Mouse (Mus musculus): ENCODE results near the gene Trp53i11. TPM values are rescaled to one million over a fixed set of nuclear protein-coding genes. Genes with fewer than 3 reads are reported as not detected.

Trp53i11 gene
- 51.6 and 54.3 TPM in 2 replicates for polyA plus RNA-seq (2012; rRNA removed)

DNA sequence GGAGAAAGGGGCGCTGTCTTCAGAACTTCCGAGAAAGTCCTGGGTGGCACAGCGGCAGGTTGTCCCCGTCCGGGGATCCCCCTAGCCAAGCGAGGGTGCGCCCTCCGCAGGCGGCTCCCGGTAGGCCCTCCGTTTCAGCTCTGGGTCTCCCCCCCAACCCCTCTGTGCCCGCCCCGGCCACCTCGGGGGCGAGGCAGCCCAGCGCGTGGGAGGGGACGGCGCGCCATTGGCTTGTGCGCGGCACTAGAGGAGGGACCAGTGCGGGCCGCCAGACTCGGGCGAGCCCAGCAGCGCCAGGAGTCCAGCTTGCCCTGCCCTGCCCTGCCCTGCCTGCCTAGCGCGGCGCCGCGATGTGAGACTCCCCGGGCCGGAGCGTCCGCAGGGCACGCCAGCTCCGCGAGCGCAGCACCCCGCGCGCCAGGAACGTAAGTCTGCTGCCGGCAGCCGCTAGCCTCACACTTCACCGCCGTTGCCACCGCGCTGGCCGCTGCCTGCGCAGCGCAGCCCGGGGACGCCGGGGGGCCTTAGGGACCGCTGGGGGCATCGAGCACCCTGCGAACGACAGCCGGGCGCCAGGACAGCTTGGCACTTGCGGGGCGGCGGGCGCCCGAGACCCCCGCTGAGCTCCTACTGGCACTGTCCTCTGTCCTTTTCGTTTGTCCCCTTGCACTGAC is at the start of gene Trp53i11:
Trp53i11 (plus strand) TSS at position 226 of the 674 bp plus-strand sequence.
- Histone ChIP-seq H3K27me3 (ENCODE audit: control insufficient read depth, insufficient read depth, low read length) (no peaks in the 10 kb centered on the region), H3K27ac (ENCODE audit: control insufficient read depth, insufficient read depth, low read depth, low read length) (peak within 1 kb of the TSS; percentile 54), H3K4me1 (ENCODE audit: control insufficient read depth, insufficient read depth, low read length) (peaks cover 31% of the 10 kb centered on the region)

DNA sequence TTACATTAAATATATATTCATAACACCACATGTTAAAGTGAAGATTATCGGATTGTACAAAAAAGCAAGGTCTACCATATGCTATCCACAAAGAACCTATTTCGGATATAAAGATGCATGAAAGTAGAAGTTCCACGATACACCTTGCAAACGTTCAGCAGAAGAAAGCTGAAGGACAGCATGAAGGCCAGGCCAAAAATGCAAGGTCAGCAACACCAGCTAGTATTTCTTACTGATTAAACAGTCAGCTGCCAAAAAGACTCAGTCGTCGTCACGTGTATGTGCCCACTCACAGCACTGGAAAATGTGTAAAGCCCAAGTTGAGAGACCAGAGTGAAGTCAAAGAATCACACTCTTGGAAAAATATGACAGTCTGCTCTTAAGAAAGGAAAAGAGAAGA is 47.9 kb upstream of the Trp53i11 start:
- Histone ChIP-seq H3K27ac (ENCODE audit: control insufficient read depth, insufficient read depth, low read depth, low read length) (no peak overlapping the region), H3K4me1 (ENCODE audit: control insufficient read depth, insufficient read depth, low read length) (no peaks in the 10 kb centered on the region; the same call in 1 of the 2 replicates), H3K4me3 (ENCODE audit: control insufficient read depth, low read depth, low read length) (no peak overlapping the region), H3K36me3 (ENCODE audit: control insufficient read depth, insufficient read depth, low read length) (no peaks in the 10 kb centered on the region), H3K27me3 (ENCODE audit: control insufficient read depth, insufficient read depth, low read length) (no peaks in the 10 kb centered on the region)
- TF ChIP-seq POLR2A (IDR thresholded peaks at IDR 0.05; ENCODE audit: control insufficient read depth, low read depth, low read length): no peak
- TF ChIP-seq CTCF (IDR thresholded peaks at IDR 0.05; ENCODE audit: control insufficient read depth, insufficient read depth, insufficient replicate concordance, low read depth, low read length): no peak

More for the DNA sequence above, at the start of gene Trp53i11:
- Histone ChIP-seq H3K36me3 (ENCODE audit: control insufficient read depth, insufficient read depth, low read length) (no peaks in the 10 kb centered on the region), H3K4me3 (ENCODE audit: control insufficient read depth, low read depth, low read length) (peak within 1 kb of the TSS; percentile 86)
- peak; percentile 52; the same call in 1 of the 2 replicates for TF ChIP-seq POLR2A (IDR thresholded peaks at IDR 0.05; ENCODE audit: control insufficient read depth, low read depth, low read length)
- 0 out of 2 replicates have a peak, but pooled peaks have one; percentile 22 for TF ChIP-seq CTCF (IDR thresholded peaks at IDR 0.05; ENCODE audit: control insufficient read depth, insufficient read depth, insufficient replicate concordance, low read depth, low read length)

DNA sequence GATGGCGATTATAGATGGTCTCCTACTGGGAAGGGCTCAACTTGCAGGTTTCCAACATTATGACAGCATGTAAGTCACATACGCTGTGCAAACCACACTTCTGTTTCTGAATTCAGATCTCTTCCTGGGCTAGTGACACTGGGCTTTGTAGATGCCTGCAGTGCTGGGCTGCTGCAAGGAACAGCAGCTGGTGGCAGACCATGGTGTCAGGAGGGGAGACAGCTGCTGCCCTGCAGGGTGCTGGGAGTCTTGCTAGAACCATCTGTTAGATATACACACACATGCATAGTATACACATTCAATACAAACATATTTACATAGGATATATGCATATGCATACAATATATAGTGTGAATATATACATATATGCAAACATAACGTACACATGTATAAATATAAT is 46.0 kb upstream of the Trp53i11 start:
- TF ChIP-seq POLR2A (IDR thresholded peaks at IDR 0.05; ENCODE audit: control insufficient read depth, low read depth, low read length) (no peak), CTCF (IDR thresholded peaks at IDR 0.05; ENCODE audit: control insufficient read depth, insufficient read depth, insufficient replicate concordance, low read depth, low read length) (no peak)
- Histone ChIP-seq H3K36me3 (ENCODE audit: control insufficient read depth, insufficient read depth, low read length) (no peaks in the 10 kb centered on the region), H3K27me3 (ENCODE audit: control insufficient read depth, insufficient read depth, low read length) (no peaks in the 10 kb centered on the region), H3K4me3 (ENCODE audit: control insufficient read depth, low read depth, low read length) (no peak overlapping the region), H3K27ac (ENCODE audit: control insufficient read depth, insufficient read depth, low read depth, low read length) (no peak overlapping the region), H3K4me1 (ENCODE audit: control insufficient read depth, insufficient read depth, low read length) (no peaks in the 10 kb centered on the region; the same call in 1 of the 2 replicates)

DNA sequence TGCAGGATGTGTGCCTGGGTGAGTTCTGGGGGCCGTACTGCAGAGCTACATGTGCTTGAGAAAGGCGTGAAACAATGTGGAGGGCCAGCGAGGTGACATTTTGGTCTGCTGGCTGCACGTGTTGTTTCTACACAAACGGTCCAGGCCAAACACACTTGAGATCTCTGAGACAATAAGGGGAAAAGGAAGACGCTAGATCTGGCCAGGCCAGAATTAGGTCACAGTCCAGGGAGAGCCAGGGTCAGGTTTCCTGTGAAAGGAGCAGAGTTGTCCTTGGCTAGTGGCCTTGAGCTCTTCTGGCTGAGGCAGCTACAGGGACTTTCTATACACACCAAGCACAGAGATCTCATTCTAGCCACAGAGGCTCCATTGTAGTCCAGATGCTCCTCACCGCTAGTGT is 44.7 kb upstream of the Trp53i11 start:
- TF ChIP-seq POLR2A (IDR thresholded peaks at IDR 0.05; ENCODE audit: control insufficient read depth, low read depth, low read length): no peak
- no peak for TF ChIP-seq CTCF (IDR thresholded peaks at IDR 0.05; ENCODE audit: control insufficient read depth, insufficient read depth, insufficient replicate concordance, low read depth, low read length)
- Histone ChIP-seq H3K27me3 (ENCODE audit: control insufficient read depth, insufficient read depth, low read length) (no peaks in the 10 kb centered on the region), H3K27ac (ENCODE audit: control insufficient read depth, insufficient read depth, low read depth, low read length) (no peak overlapping the region)

DNA sequence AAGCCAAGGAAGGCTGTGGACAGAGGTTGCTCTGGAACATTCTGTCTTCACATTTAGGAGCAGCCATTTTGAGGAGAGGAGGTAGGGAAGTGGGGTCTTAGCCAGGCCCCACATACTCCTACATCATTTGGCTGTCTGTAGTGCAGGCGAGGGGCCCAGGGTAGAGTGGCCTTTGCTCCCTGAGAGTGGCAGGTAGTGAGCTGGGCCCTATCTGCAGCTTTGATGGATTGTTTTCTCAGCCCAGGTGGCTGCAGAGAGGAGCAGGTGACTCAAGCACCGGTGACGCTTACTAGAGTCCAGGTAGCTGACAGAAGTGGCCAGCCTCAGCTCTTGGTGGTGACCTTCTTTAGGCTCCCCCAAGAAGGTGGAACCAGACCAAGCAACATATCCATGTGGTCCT is 43.2 kb upstream of the Trp53i11 start:
- H3K36me3 ChIP-seq (ENCODE audit: control insufficient read depth, insufficient read depth, low read length): no peaks in the 10 kb centered on the region
- no peaks in the 10 kb centered on the region for H3K27me3 ChIP-seq (ENCODE audit: control insufficient read depth, insufficient read depth, low read length)
- no peak overlapping the region for H3K27ac ChIP-seq (ENCODE audit: control insufficient read depth, insufficient read depth, low read depth, low read length)
- H3K4me1 ChIP-seq (ENCODE audit: control insufficient read depth, insufficient read depth, low read length): no peaks in the 10 kb centered on the region; the same call in 1 of the 2 replicates
- H3K4me3 ChIP-seq (ENCODE audit: control insufficient read depth, low read depth, low read length): no peak overlapping the region
- no peak for TF ChIP-seq CTCF (IDR thresholded peaks at IDR 0.05; ENCODE audit: control insufficient read depth, insufficient read depth, insufficient replicate concordance, low read depth, low read length)
- no peak for TF ChIP-seq POLR2A (IDR thresholded peaks at IDR 0.05; ENCODE audit: control insufficient read depth, low read depth, low read length)

More for the DNA sequence above, 44.7 kb upstream of the Trp53i11 start:
- Histone ChIP-seq H3K4me3 (ENCODE audit: control insufficient read depth, low read depth, low read length) (no peak overlapping the region), H3K36me3 (ENCODE audit: control insufficient read depth, insufficient read depth, low read length) (no peaks in the 10 kb centered on the region), H3K4me1 (ENCODE audit: control insufficient read depth, insufficient read depth, low read length) (no peaks in the 10 kb centered on the region; the same call in 1 of the 2 replicates)

DNA sequence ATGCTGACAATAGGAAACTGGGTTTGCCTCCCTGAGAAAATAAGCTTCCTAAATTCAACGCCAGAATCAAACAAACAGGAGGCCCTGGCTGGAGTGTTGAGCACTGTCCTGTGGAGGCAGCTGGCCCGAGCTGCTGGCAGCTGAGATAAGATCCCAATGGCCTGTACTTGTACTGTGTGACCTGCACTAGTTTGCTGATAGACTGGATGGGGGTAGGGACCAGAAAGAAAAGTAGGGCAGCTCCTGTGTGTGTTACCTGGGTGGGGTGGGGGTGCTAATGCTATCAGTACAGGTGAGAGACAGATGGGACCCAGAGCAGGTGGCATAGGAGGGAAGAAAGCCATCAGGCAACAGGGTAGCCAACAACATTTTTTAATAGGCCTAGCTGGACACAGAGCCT is 37.3 kb upstream of the Trp53i11 start:
- H3K36me3 ChIP-seq (ENCODE audit: control insufficient read depth, insufficient read depth, low read length): no peaks in the 10 kb centered on the region
- H3K27me3 ChIP-seq (ENCODE audit: control insufficient read depth, insufficient read depth, low read length): no peaks in the 10 kb centered on the region
- H3K4me3 ChIP-seq (ENCODE audit: control insufficient read depth, low read depth, low read length): no peak overlapping the region
- no peak for TF ChIP-seq POLR2A (IDR thresholded peaks at IDR 0.05; ENCODE audit: control insufficient read depth, low read depth, low read length)
- TF ChIP-seq CTCF (IDR thresholded peaks at IDR 0.05; ENCODE audit: control insufficient read depth, insufficient read depth, insufficient replicate concordance, low read depth, low read length): no peak
- H3K27ac ChIP-seq (ENCODE audit: control insufficient read depth, insufficient read depth, low read depth, low read length): no peak overlapping the region
- no peaks in the 10 kb centered on the region for H3K4me1 ChIP-seq (ENCODE audit: control insufficient read depth, insufficient read depth, low read length)

DNA sequence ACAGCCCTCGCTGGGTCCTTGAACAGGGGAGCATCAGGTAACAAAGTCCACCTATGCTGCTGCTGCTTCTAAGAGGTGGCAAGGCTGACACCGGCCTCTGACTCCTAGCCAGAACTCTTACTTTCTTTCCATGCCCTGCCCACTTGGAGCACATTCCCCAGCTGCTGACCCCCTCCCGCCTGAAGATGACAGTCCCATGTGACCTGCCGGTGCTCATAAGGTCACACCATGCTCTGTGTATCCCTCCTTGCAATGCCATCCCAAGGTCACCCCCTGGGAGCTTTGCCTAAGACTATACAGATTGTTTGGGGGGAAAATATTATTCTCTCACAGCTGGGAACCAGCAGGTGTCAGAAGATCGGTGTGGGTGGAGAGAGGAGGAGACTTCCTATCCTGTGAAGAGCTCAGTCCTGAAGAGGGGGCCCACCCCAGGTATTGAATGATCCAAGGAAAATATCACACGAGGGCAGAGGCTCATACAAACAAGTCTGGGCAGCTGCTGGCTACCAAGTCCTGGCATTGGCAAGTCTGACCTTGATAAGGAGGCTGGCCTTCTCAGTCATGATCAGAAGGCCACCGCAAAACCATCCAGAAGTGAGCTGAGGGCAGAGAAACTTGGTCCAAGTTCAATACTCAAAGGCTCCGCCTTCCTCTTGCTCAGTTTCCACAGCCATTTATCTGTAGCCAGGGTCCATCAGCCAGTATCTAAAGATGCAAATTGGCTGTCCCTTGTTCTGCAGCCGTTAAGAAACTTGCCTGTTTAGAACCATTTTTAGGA is 36.5 kb upstream of the Trp53i11 start:
- TF ChIP-seq CTCF (IDR thresholded peaks at IDR 0.05; ENCODE audit: control insufficient read depth, insufficient read depth, insufficient replicate concordance, low read depth, low read length) (no peak), POLR2A (IDR thresholded peaks at IDR 0.05; ENCODE audit: control insufficient read depth, low read depth, low read length) (no peak)
- Histone ChIP-seq H3K27ac (ENCODE audit: control insufficient read depth, insufficient read depth, low read depth, low read length) (no peak overlapping the region; the same call in 1 of the 2 replicates), H3K27me3 (ENCODE audit: control insufficient read depth, insufficient read depth, low read length) (no peaks in the 10 kb centered on the region), H3K4me3 (ENCODE audit: control insufficient read depth, low read depth, low read length) (no peak overlapping the region), H3K36me3 (ENCODE audit: control insufficient read depth, insufficient read depth, low read length) (no peaks in the 10 kb centered on the region), H3K4me1 (ENCODE audit: control insufficient read depth, insufficient read depth, low read length) (no peaks in the 10 kb centered on the region)

Data from testis, adult 2 months (tissue).